Mouse (Mus musculus) megakaryocyte progenitor cell, adult 5-6 weeks (primary cell): Measurements from ENCODE around the gene Susd2. TPM values are rescaled to one million over a fixed set of nuclear protein-coding genes. Genes with fewer than 3 reads are reported as not detected.

ENCODE experiments used
- ATAC-seq: replicated peaks from 2 replicates; pipeline ENCODE4 v1.8.0; 2016; ENCODE audit warnings: mild to moderate bottlenecking, moderate TSS enrichment, inconsistent platforms; ENCODE audit not compliant: poor library complexity
- total RNA-seq, 2 experiments: library from RNA; stranded (forward) in 1 of 2; stranded (reverse) in 1 of 2; fragments of 157-497, 149-512 nt in 1 of 2; fragments of 200-1000 nt in 1 of 2; gene quantifications; 2 replicates each; pipeline versions ENCODE4 v1.2.3 to v1.2.4; 2015 to 2017

The Susd2 gene
- total RNA-seq, 2 experiments from 2014 or later, result 0.42 TPM; not detected in 1

DNA sequence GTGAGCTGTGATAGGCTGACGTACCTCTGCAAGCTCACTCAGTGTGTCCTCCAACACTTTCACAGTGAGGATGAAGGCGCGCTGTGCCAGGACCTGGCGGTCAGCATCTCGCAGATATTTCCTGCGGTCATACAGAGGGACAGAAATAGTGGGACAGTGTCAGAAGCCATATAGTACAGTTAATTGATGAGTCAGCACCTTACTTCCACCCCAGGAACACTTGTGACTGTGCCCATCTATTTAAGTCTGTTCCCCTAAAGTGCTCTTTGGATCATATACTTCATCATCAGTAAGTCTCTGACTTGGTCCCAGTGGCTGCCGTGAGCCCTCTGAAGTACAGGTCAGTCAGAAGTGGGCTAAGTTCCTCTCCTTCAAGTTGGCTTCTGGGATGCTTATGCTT, 14.0 kb upstream of the Susd2 start:
- no peak for ATAC-seq

DNA sequence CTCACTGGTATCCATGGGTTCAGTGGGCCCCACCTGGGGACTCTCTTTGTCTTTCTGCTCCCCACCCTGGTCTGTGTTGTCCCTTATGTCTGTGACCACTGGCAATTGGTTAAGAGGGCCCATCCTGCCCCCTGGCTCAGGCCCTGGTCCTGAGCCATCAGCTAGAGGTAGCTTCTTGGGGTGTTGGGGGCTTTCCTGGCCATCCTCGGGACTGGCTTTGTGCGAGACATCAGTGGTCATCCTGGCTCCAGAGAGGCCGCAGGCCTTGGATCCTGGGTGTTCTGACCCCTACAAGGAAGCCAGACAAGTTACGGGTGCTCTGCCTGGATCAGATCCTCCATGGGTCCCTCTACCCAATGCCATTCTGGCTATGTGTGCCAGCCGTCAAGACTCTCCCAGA, 13.4 kb upstream of the Susd2 start:
- ATAC-seq, result no peak

- no peak for ATAC-seq
Measured at GRCm38 (mm10) chr10:75654053-75654452, 10.2 kb upstream of the Susd2 start.

- no peak for ATAC-seq
Measured at GRCm38 (mm10) chr10:75651381-75652068, 7.7 kb upstream of the Susd2 start.

GRCm38 (mm10) chr10:75650306-75650902, 6.6 kb upstream of the Susd2 start:
- ATAC-seq, result no peak

- ATAC-seq, result no peak
Measured at GRCm38 (mm10) chr10:75649406-75649995, 5.7 kb upstream of the Susd2 start.

- ATAC-seq, result no peak
Measured at GRCm38 (mm10) chr10:75649001-75649400, 5.2 kb upstream of the Susd2 start.

GRCm38 (mm10) chr10:75648091-75648490, 4.3 kb upstream of the Susd2 start:
- no peak for ATAC-seq

DNA sequence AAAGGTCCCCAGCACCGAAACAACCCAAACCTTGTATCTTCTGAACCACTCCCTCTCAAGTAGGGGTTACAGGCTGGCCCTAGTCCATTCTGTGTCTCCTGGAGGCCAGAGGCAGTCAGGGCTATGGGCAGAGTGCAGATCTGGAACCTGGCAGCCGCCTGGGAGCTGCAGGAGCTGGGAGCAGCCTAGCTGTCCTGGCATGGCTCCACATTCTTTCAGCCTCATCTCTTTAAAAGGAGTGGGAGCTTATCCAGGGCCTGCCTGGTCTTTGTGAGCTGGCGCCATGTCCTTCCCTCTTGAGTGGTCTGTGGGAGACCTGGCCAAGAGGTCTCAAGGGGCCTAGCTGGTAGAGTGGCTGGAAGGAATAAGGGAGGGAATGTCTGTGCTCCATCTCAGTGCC, 3.6 kb upstream of the Susd2 start:
- no peak for ATAC-seq

GRCm38 (mm10) chr10:75646406-75646805, 2.6 kb upstream of the Susd2 start:
- ATAC-seq, result no peak

- no peak for ATAC-seq
Measured at GRCm38 (mm10) chr10:75645616-75646015, 1.8 kb upstream of the Susd2 start.

DNA sequence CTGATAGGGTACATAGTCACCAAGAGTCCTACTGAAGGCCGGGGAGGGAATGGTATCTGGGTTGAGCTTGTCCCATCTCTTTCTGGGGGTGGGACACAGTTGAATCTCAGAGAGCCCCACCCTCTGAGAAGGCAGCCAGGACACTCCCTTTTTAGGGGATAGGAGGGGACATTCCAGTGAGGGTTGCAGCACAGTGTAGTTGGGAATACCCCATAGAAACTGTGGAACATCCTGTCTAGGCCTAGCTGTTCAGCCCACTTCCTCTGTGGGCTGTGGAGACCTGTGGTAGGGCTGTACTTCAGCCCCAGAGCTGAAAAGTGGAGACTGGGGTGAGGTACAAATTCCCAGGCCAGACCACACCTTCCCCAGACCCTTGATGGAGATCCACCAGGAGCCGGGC, 917 bp downstream of the Susd2 start:
- ATAC-seq, result no peak

DNA sequence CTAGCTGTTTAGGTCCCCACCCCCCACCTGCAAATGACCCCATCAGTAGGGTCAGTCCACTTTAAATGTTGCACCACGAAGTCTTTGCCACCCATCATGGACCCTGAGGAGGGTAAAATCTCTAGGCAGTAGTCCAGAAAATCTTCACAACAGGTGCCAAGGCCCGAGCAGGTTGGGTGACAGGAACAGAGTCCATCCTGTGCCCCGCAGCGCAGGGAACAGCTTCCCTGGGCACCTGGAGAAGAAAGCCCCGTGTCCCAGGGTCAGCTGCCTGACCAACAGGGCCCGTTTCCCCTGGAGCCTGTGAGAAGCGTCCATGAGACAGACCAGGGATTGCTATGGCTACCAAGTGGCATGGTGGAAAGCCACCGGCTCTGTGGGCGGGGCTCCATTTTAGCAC, 1.4 kb downstream of the Susd2 start:
- no peak for ATAC-seq

- peak; percentile 38 for ATAC-seq
Measured at GRCm38 (mm10) chr10:75641721-75642222, 2.0 kb downstream of the Susd2 start.

- ATAC-seq, result no peak
Measured at GRCm38 (mm10) chr10:75637711-75638110, 6.1 kb downstream of the Susd2 start.

GRCm38 (mm10) chr10:75636084-75636786, 7.6 kb downstream of the Susd2 start:
- ATAC-seq, result peak; percentile 29; the same call in 1 of the 2 replicates

- ATAC-seq, result peak; percentile 96
Measured at GRCm38 (mm10) chr10:75635693-75636055, 8.1 kb downstream of the Susd2 start.

- ATAC-seq, result no peak
Measured at GRCm38 (mm10) chr10:75635019-75635692, 8.7 kb downstream of the Susd2 start.

GRCm38 (mm10) chr10:75634610-75635009, 9.2 kb downstream of the Susd2 start:
- no peak for ATAC-seq

- ATAC-seq, result no peak
Measured at GRCm38 (mm10) chr10:75633576-75634139, 10.2 kb downstream of the Susd2 start.

DNA sequence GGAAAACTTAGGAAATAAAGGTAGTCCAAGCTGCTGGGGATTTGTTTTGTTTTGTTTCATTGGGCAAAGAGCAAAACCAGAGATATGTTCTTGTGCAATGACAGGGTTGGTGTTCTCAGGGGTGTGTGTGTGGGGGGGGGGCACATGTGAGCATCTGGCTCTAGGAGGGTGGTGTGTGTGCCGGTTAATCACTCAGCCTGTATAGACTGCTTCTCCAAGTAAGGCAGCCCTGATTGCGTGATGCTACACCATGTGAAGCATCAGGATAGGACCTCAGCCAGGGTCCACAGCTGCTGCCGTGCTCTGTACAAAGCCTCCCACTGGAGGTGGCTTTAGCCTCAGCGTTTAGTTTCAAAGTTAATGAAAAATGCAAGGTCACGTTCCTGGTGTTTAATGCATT, 10.8 kb downstream of the Susd2 start:
- ATAC-seq, result no peak
